Mouse (Mus musculus): ENCODE results near the gene Syndig1. TPM values are rescaled to one million over a fixed set of nuclear protein-coding genes. Genes with fewer than 3 reads are reported as not detected.

Gene Syndig1
- not detected in 4 replicates for total RNA-seq (2023; ENCODE audit: inconsistent age)

DNA sequence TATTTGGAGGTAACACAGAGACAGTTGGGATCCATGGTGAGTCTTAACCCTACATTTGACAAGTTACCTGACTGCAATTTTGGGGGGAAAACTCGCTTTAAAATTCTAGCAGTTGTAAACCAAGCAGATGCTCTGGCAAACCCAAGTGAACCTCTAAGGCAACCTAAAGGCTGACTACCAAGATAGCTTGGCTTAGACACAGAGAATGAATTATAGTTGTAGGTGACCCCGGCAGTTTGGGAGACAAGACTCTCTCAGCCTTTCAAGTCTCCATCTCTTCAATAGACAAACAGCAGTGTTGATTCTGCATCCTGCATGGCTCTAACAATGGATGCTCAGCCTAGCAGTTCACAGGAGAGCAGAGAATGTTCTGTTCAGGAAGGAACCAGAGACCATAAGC is at the start of gene Syndig1:
Gene Syndig1, plus strand, starts transcription at position 301 of the 400 bp plus-strand sequence.

DNA sequence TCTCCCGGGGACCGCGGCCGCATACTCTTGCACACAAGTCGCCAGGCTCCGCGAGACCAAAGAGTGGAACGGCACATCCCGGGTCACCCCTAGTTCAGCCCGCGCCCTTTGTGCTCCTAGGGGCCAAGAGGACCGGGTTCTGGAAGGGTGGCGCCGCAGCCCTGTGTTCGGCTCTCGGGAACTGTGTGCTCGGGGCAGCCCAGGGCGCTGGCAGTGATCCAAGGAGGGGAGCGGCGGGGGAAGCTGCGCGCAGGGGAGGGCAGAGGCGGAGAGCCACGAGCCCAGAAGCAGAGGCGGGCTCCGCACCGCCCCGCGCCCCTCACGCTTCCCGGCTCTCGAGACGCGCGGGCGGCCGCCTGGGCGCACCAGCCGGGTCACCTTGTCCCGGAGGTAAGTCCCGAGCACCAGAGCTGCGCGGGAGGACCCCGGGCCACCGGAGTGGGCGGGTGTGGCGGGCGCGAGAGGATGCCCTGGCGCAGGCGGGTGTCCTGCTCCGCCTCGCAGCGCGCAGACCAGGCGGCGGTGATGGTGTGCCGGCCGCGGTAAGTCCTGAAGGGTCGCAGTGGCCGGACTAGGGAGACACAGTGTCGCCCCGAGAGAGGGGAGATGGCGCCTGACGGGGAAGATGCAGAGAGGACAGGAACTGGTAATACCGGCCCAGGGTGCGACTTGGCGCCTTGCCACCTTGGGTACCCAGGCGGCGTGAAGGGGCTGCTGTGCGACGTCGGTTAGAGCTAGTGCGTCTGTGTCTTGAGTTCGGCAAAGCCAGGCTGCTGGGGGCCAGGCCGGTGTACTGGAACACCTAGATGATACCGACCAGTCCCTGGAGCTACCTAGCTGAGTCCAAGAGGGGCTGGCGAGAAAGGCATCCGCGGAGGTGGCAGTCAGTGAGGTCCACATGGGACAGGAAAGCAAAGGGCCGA is 1.8 kb downstream of the Syndig1 start, which contains the start of gene C530025M09Rik:
Gene C530025M09Rik, minus strand, starts transcription at position 678 of the 923 bp plus-strand sequence.

Other genes with a start within 250 kb of the Syndig1 start
- not detected in 4 replicates for gene C530025M09Rik, start 2.0 kb downstream of the Syndig1 start, total RNA-seq (2023; ENCODE audit: inconsistent age)

All from B cell, adult (primary cell).